Mouse (Mus musculus): ENCODE data around the gene Prrc2b. TPM values are rescaled to one million over a fixed set of nuclear protein-coding genes. Genes with fewer than 3 reads are reported as not detected.

Gene Prrc2b
- 32.3 and 44.5 TPM in 2 replicates for polyA plus RNA-seq (2011; ENCODE audit: insufficient read depth, insufficient read length, low replicate concordance, missing spikeins)

DNA sequence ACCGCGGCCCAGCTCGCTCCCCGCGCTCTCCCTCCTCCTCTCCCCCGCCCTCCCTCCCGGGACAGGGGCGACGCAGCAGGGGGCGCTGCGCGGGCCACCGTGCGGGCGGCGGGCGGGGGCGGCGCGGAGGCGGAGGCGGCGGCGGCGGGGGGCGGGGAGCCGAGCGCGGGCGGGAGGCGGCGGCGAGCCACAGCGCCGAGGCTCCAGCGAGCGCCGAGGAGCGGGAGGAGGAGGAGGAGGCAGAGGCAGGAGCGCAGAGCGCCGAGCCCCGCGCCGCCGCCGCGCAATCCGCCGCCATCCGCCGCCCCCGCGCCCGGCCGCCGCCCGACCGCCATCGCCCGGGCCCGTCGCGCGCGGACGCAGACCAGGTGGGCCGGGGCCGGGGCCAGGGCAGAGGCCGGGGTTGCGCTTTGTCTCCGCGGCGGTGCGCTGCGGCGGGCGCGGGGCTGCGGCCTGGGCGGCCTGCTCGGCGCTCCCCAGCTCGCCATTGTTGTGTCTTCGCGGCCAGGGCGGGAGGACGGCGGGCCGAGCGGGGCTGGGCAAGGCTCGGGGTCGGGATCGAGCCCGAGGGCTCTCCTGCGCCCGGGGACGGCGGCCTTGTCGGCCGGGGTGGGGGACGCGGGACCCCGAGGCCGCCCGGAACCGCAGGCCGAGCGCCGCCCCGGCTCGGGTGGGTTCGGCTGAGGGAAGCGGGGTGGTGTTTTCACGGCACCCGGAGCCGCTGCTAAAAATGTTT is at the start of gene Prrc2b:
Gene Prrc2b, plus strand, starts transcription at position 159 of the 736 bp plus-strand sequence.
- H3K27ac ChIP-seq (ENCODE audit: control insufficient read depth, insufficient read depth, low read depth, low read length, poor library complexity): peak within 1 kb of the TSS; percentile 96
- peak within 1 kb of the TSS; percentile 78 for H3K4me3 ChIP-seq (replicated peaks; ENCODE audit: control insufficient read depth, low read depth, low read length)
- H3K4me1 ChIP-seq (ENCODE audit: control insufficient read depth, insufficient read depth, low read length): peaks cover 4% of the 10 kb centered on the region
- no peak for TF ChIP-seq CTCF (IDR thresholded peaks at IDR 0.05; ENCODE audit: control insufficient read depth, insufficient read depth, low read length)
- TF ChIP-seq POLR2A (IDR thresholded peaks at IDR 0.05; ENCODE audit: borderline replicate concordance, control insufficient read depth, low read depth, low read length): peak; percentile 40; the same call in 1 of the 2 replicates
- 3% methylated on average over 98 of the region's 117 CpGs for WGBS

DNA sequence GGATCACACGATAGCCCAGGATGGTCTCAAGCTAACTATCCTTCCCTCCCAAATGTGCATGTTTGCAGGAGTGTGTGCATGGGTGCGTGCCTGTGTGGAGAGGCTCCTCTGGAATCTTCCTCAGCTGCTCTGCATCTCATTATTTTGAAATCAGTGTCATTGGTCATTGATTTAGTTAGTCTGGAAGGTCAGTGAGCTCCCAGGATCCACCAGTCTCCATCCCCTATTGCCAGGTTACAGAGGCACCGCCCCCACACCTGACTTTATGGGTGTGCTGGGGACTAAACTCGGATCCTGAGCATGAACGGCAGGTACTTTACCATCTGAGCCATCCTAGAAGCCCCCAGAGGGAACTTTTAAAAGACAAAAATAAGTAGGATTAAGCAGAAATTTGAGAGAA is 47.9 kb upstream of the Prrc2b start:
- Histone ChIP-seq H3K4me1 (ENCODE audit: control insufficient read depth, insufficient read depth, low read length) (no peaks in the 10 kb centered on the region), H3K4me3 (replicated peaks; ENCODE audit: control insufficient read depth, low read depth, low read length) (no peak overlapping the region), H3K27ac (ENCODE audit: control insufficient read depth, insufficient read depth, low read depth, low read length, poor library complexity) (no peak overlapping the region)
- 78% methylated on average over 5 of the region's 5 CpGs for WGBS
- no peak for TF ChIP-seq CTCF (IDR thresholded peaks at IDR 0.05; ENCODE audit: control insufficient read depth, insufficient read depth, low read length)

DNA sequence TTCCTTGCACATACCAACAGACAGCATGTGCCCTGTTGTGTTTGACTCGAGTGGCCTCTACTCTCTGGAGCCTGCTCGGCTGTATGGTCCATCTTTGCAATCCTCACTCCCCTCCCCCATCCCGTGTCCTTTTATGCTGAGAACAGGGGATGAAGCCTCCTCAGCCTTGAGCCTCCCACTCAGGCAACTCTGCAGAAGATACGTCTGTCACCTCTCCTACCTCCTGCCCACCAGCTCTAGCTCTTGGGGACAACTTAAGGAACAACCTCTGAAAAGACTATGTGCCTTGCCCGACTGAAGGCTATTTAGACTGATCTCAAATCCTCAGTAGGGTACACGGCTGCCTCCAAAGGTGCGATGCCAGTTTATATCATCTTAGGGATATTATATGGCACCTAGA is 47.3 kb upstream of the Prrc2b start:
- Histone ChIP-seq H3K4me1 (ENCODE audit: control insufficient read depth, insufficient read depth, low read length) (no peaks in the 10 kb centered on the region), H3K4me3 (replicated peaks; ENCODE audit: control insufficient read depth, low read depth, low read length) (no peak overlapping the region), H3K27ac (ENCODE audit: control insufficient read depth, insufficient read depth, low read depth, low read length, poor library complexity) (no peak overlapping the region)
- TF ChIP-seq CTCF (IDR thresholded peaks at IDR 0.05; ENCODE audit: control insufficient read depth, insufficient read depth, low read length): no peak
- WGBS: 88% methylated on average over 7 of the region's 7 CpGs

DNA sequence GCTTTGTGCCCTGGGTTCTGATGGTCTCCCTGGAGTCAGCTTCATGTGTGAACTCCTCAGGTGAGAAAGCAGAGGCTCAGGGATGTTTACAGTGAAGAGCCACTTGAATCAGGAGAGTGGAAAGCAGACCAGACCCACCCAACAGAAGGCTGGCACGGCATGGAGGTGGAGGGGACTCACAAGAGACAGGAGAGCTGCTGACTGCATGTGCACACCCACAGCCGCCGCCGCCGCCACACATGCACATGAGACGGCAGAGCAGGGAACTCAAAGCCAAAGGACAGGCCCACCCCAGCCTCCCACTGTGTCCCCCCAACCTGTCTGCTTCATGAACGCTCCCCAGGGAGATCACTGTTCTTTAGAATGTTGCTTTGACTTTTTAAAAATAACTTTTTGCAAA is 46.8 kb upstream of the Prrc2b start:
- TF ChIP-seq CTCF (IDR thresholded peaks at IDR 0.05; ENCODE audit: control insufficient read depth, insufficient read depth, low read length) (no peak), POLR2A (IDR thresholded peaks at IDR 0.05; ENCODE audit: borderline replicate concordance, control insufficient read depth, low read depth, low read length) (no peak)
- WGBS: 87% methylated on average over 7 of the region's 7 CpGs

DNA sequence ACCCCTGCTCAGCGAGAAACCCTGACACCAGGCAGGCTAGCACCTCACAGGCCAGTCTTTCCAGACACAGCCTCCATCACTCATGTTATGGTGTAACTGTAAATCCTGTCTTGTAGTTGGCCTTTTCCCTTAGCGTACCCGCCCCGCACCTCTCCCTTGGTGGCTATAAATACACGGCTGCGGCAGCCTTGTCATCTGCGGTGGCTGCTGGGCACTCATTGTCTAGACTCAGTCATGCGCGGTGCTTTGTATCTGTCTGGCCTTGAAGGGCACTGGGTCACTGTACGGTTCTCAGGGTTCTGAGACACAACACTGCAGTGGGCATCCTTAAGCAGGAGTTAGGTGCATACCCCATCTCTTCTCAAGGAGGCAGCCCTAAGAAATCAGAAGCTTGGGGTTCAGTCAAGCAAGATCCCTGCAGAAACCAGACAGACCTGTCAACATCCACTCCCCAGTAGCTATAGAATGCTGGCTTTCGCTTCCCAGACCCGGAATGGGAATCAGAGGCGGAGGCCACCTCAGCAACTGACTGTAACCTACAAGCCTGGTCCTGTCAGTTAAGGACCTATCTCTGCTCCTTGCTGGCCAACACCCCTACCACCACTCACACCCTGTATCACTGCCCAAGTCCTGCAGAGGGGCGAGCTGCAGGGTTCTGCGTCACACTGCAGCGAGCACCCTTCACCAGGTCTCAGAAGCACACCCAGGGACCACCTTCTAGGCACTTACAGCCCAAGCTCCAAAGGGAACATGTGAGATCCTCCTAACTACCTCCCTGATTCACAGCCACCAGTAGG is 45.6 kb upstream of the Prrc2b start:
- no peak overlapping the region for H3K4me3 ChIP-seq (replicated peaks; ENCODE audit: control insufficient read depth, low read depth, low read length)
- H3K27ac ChIP-seq (ENCODE audit: control insufficient read depth, insufficient read depth, low read depth, low read length, poor library complexity): no peak overlapping the region
- no peaks in the 10 kb centered on the region for H3K4me1 ChIP-seq (ENCODE audit: control insufficient read depth, insufficient read depth, low read length)
- TF ChIP-seq POLR2A (IDR thresholded peaks at IDR 0.05; ENCODE audit: borderline replicate concordance, control insufficient read depth, low read depth, low read length) (no peak), CTCF (IDR thresholded peaks at IDR 0.05; ENCODE audit: control insufficient read depth, insufficient read depth, low read length) (no peak)
- WGBS: 85% methylated on average over 16 of the region's 16 CpGs

More for the DNA sequence above, 46.8 kb upstream of the Prrc2b start:
- Histone ChIP-seq H3K4me3 (replicated peaks; ENCODE audit: control insufficient read depth, low read depth, low read length) (no peak overlapping the region), H3K27ac (ENCODE audit: control insufficient read depth, insufficient read depth, low read depth, low read length, poor library complexity) (no peak overlapping the region), H3K4me1 (ENCODE audit: control insufficient read depth, insufficient read depth, low read length) (no peaks in the 10 kb centered on the region)

DNA sequence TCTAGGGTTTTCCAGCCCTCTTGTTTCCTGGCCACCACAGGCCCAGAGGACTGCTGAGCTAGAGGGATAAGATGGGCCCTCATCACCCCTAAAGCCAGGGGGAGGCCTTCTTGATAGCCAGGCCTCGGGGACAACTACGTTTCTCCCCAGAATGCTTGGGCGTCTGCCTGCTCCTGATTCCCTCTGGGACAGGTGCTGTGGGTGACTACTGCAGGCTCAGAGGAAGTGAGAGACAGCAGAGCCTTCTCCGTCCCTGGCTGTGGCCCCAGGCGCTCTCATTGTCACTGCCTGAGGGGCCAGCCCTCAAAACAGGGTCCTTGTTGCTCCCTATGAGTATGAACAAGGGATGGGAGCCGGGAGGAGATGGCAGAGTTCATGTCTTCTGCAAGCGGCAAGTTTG is 45.0 kb upstream of the Prrc2b start:
- Histone ChIP-seq H3K4me3 (replicated peaks; ENCODE audit: control insufficient read depth, low read depth, low read length) (no peak overlapping the region), H3K4me1 (ENCODE audit: control insufficient read depth, insufficient read depth, low read length) (no peaks in the 10 kb centered on the region), H3K27ac (ENCODE audit: control insufficient read depth, insufficient read depth, low read depth, low read length, poor library complexity) (no peak overlapping the region)
- 78% methylated on average over 7 of the region's 7 CpGs for WGBS
- no peak for TF ChIP-seq CTCF (IDR thresholded peaks at IDR 0.05; ENCODE audit: control insufficient read depth, insufficient read depth, low read length)
- no peak for TF ChIP-seq POLR2A (IDR thresholded peaks at IDR 0.05; ENCODE audit: borderline replicate concordance, control insufficient read depth, low read depth, low read length)

DNA sequence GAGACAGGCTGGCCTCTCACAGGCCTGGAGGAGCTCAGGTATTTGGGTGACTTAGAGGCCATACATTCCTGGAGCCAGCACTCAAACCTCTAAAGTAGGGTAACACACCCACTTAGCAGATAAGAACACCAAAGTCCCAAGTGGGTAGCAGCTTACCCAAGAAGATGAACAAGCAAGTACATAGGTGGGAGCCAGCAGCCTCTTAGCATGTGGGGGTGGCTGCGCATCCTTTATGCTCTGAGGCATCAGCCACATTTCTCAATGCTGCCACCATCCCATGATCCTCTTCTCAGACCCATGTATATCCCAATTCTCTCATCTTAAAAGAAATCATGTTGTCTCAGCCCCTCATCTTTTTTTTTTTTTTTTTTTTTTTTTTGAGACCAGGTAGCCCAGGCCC is 39.6 kb upstream of the Prrc2b start:
- 96% methylated on average over 1 of the region's 1 CpGs for WGBS
- Histone ChIP-seq H3K27ac (ENCODE audit: control insufficient read depth, insufficient read depth, low read depth, low read length, poor library complexity) (no peak overlapping the region), H3K4me1 (ENCODE audit: control insufficient read depth, insufficient read depth, low read length) (no peaks in the 10 kb centered on the region; the same call in 1 of the 2 replicates), H3K4me3 (replicated peaks; ENCODE audit: control insufficient read depth, low read depth, low read length) (no peak overlapping the region)
- no peak for TF ChIP-seq POLR2A (IDR thresholded peaks at IDR 0.05; ENCODE audit: borderline replicate concordance, control insufficient read depth, low read depth, low read length)
- TF ChIP-seq CTCF (IDR thresholded peaks at IDR 0.05; ENCODE audit: control insufficient read depth, insufficient read depth, low read length): no peak

DNA sequence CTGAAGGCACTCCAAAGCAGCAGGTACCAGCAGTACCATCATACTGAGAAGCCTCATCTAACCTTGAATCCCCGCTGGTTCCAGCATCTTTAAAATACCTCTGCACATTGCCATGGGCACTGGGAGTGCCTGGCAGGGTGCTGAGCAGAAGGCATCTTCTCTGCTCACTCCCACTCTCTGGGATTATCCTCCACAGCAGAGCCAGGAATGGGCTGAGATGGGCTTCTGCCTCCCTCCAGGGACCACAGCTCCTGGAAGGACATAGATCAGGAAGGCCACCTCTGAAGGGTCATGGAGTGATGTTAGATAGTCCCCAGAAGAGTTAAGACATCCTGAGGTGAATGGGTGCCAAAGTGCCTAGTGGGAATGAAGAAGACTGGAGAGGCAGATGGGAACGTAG is 38.3 kb upstream of the Prrc2b start:
- H3K4me3 ChIP-seq (replicated peaks; ENCODE audit: control insufficient read depth, low read depth, low read length): no peak overlapping the region
- WGBS: 76% methylated on average over 2 of the region's 2 CpGs
- TF ChIP-seq CTCF (IDR thresholded peaks at IDR 0.05; ENCODE audit: control insufficient read depth, insufficient read depth, low read length) (no peak), POLR2A (IDR thresholded peaks at IDR 0.05; ENCODE audit: borderline replicate concordance, control insufficient read depth, low read depth, low read length) (no peak)
- no peak overlapping the region for H3K27ac ChIP-seq (ENCODE audit: control insufficient read depth, insufficient read depth, low read depth, low read length, poor library complexity)
- H3K4me1 ChIP-seq (ENCODE audit: control insufficient read depth, insufficient read depth, low read length): no peaks in the 10 kb centered on the region; the same call in 1 of the 2 replicates
